Mouse (Mus musculus) liver, adult 2 months (tissue): ENCODE data around the gene Map2k5.

ENCODE experiments used
- CTCF ChIP-seq: fragments of 200-500 bp; IDR thresholded peaks from 2 replicates; pipeline ENCODE4 v1.5.1; 2011; ENCODE audit warnings: low read depth, low read length, control low read depth
- POLR2A ChIP-seq: fragments of 200-500 bp; IDR thresholded peaks from 2 replicates; pipeline ENCODE4 v1.6.1; 2011; ENCODE audit warnings: low read length, control low read depth; ENCODE audit not compliant: insufficient read depth; ENCODE audit errors: extremely low read depth

GRCm38 (mm10) chr9:63171951-63172350, 205.8 kb downstream of the Map2k5 start:
- TF ChIP-seq CTCF (no peak), POLR2A (no peak)
